Mouse (Mus musculus) limb, embryonic 11.5 days (tissue): ENCODE data around the gene Ric1. TPM values are rescaled to one million over a fixed set of nuclear protein-coding genes. Genes with fewer than 3 reads are reported as not detected.
"Not testable (repeated sequence)": the region's sequence is repeated elsewhere in the genome, so short reads cannot be mapped to it uniquely, and the experiment has no call there.

Experiments used
- ATAC-seq: fragments of 200-750 bp; cut with Nextera tagmentation; 2 replicates; pipeline ENCODE4 v1.8.0; 2017; ENCODE audit warnings: low read depth; ENCODE audit not compliant: insufficient number of reproducible peaks, low FRiP score, low TSS enrichment
- DNase-seq: peaks from one replicate; pipeline ENCODE4 v3.0.0-alpha.2; 2015; ENCODE audit warnings: low spot score
- H3K27ac ChIP-seq: fragments of 300-500 bp; sonication (generic); replicated peaks from 2 replicates; pipeline ENCODE4 v1.5.1; 2014; ENCODE audit warnings: low read depth, mild to moderate bottlenecking, low read length
- H3K27me3 ChIP-seq: fragments of 300-500 bp; sonication (generic); 2 replicates; pipeline ENCODE4 v1.6.1; 2014; ENCODE audit warnings: mild to moderate bottlenecking, low read length, mixed read lengths; ENCODE audit not compliant: control insufficient read depth, insufficient read depth
- H3K36me3 ChIP-seq: fragments of 300-500 bp; sonication (generic); 2 replicates; pipeline ENCODE4 v1.6.1; 2014; ENCODE audit warnings: mild to moderate bottlenecking, low read length, moderate library complexity, mixed read lengths; ENCODE audit not compliant: control insufficient read depth, insufficient read depth
- H3K4me1 ChIP-seq: fragments of 300-500 bp; sonication (generic); 2 replicates; pipeline ENCODE4 v1.6.1; 2014; ENCODE audit warnings: low read length, mixed read lengths; ENCODE audit not compliant: control insufficient read depth, insufficient read depth
- H3K4me2 ChIP-seq: fragments of 300-500 bp; sonication (generic); 2 replicates; pipeline ENCODE4 v1.6.1; 2014; ENCODE audit warnings: low read depth, mild to moderate bottlenecking, moderate library complexity; ENCODE audit not compliant: severe bottlenecking
- H3K4me3 ChIP-seq: fragments of 300-500 bp; sonication (generic); 2 replicates; pipeline ENCODE4 v1.5.1; 2014; ENCODE audit warnings: low read depth, low read length
- H3K9ac ChIP-seq: fragments of 300-500 bp; sonication (generic); 2 replicates; pipeline ENCODE4 v1.6.1; 2014; ENCODE audit warnings: mild to moderate bottlenecking, low read length
- H3K9me3 ChIP-seq: fragments of 300-500 bp; sonication (generic); 2 replicates; pipeline ENCODE4 v1.6.1; 2016; ENCODE audit warnings: low read length; ENCODE audit not compliant: control insufficient read depth
- WGBS: fragments of 180-500 bp; shearing (Covaris S2); extraction: QIAGEN DNeasy Blood & Tissue Kit; methylation state at CpG from one replicate; pipeline ENCODE4 v1.1.7; 2014; 5-methylcytosine and 5-hydroxymethylcytosine counted together
- polyA plus RNA-seq: library from polyadenylated mRNA; unstranded; fragments of >200 nt; fragmentation: Nextera tagmentation; extraction: Ambion mirVana; gene quantifications from 2 replicates; pipeline ENCODE4 v1.2.1, GENCODE M21; 2014

The Ric1 gene
- polyA plus RNA-seq, 1 experiment from 2014 or later: 21.9 TPM

GRCm38 (mm10) chr19:29551980-29552379, 29.9 kb downstream of the Ric1 start:
- not testable (repeated sequence) for H3K4me1 ChIP-seq, H3K4me3 ChIP-seq, H3K9ac ChIP-seq, H3K27ac ChIP-seq, ATAC-seq, DNase-seq, H3K27me3 ChIP-seq, H3K36me3 ChIP-seq, H3K4me2 ChIP-seq, H3K9me3 ChIP-seq
- WGBS: 97% methylated on average over 1 of the region's 1 CpGs

DNA sequence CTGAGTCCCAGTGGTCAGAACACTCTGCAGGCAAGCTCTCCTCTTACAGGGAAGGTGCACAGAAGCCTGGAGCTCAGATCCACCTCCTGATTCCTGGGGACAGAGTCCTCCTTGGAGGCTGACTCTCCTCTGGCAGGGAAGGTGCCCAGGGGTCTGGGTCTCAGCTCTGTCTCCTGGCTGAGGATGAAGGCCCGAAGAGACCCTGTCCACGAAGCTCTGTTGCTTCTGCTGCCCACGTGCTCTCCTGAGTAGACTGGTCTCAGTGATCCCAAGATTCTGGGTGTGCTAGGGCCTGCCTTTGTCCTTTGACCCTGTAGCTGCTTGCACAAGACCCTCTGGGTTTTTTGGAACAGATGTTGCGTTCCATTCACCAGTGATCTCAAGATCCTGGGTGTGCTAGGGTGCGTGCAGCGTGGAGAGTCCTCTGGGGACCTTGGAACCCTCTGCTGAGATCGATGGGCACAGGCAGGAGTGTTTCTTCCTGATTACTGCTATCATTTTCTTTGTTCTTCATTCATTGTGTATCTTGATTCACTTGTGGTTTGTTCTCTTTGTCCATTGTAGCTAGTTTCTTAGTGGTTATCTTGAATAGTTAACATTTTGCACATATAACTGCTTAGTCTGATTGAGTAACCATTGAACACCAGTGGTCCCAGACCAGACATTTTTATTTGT, 35.2 kb downstream of the Ric1 start:
- not testable (repeated sequence) for DNase-seq

GRCm38 (mm10) chr19:29562166-29562565, 40.1 kb downstream of the Ric1 start:
- Histone ChIP-seq H3K4me3 (no peak overlapping the region), H3K4me1 (no peaks in the 10 kb centered on the region), H3K9ac (no peak overlapping the region), H3K36me3 (0 out of 2 replicates have a peak, but pooled peaks cover 2% of the 10 kb centered on the region), H3K27me3 (no peaks in the 10 kb centered on the region), H3K27ac (no peak overlapping the region), H3K4me2 (no peak overlapping the region), H3K9me3 (no peaks in the 10 kb centered on the region)
- ATAC-seq (no peak), DNase-seq (no peak)
- 85% methylated on average over 4 of the region's 4 CpGs for WGBS

More for the DNA sequence above, 35.2 kb downstream of the Ric1 start:
- not testable (repeated sequence) for H3K4me3 ChIP-seq, H3K4me2 ChIP-seq, H3K36me3 ChIP-seq, H3K27me3 ChIP-seq, H3K27ac ChIP-seq, H3K9me3 ChIP-seq, H3K9ac ChIP-seq, ATAC-seq, H3K4me1 ChIP-seq
- 93% methylated on average over 7 of the region's 7 CpGs for WGBS

DNA sequence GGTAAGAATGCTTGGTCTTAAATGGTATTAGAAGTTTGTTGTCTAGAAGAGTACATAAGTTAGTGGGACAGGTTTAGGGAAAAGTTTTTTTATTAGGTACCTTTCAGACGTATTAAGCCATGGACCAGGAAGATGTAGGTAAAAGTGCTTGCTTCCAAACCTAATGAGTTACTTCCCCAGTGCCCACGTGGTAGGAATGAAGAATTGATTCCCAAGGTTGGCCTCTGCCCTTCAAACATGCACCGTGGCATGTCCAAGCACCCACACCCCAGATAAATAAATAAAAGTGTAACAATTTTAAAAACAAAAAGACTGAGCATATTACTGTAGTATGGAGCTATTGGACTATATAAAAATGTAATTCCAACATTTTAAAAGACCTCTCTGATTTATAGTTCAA, 40.5 kb downstream of the Ric1 start:
- no peak for ATAC-seq
- no peak overlapping the region for H3K27ac ChIP-seq
- no peaks in the 10 kb centered on the region for H3K9me3 ChIP-seq
- 69% methylated on average over 3 of the region's 3 CpGs for WGBS
- H3K4me2 ChIP-seq: no peak overlapping the region
- 0 out of 2 replicates have a peak, but pooled peaks cover 2% of the 10 kb centered on the region for H3K36me3 ChIP-seq
- no peaks in the 10 kb centered on the region for H3K27me3 ChIP-seq
- no peak overlapping the region for H3K9ac ChIP-seq
- H3K4me1 ChIP-seq: no peaks in the 10 kb centered on the region
- no peak overlapping the region for H3K4me3 ChIP-seq
- DNase-seq: no peak

- H3K27ac ChIP-seq: no peak overlapping the region
These were observed 41.2 kb downstream of the Ric1 start for GRCm38 (mm10) chr19:29563258-29563779.

GRCm38 (mm10) chr19:29566512-29566911, 44.4 kb downstream of the Ric1 start:
- peaks cover 9% of the 10 kb centered on the region for H3K36me3 ChIP-seq
- H3K9ac ChIP-seq: no peak overlapping the region
- no peaks in the 10 kb centered on the region for H3K27me3 ChIP-seq
- no peak overlapping the region for H3K4me2 ChIP-seq
- no peak overlapping the region for H3K27ac ChIP-seq
- no peak for ATAC-seq
- H3K4me3 ChIP-seq: no peak overlapping the region
- DNase-seq: no peak
- no peaks in the 10 kb centered on the region for H3K4me1 ChIP-seq
- no peaks in the 10 kb centered on the region for H3K9me3 ChIP-seq
- WGBS: 93% methylated on average over 1 of the region's 1 CpGs

More at GRCm38 (mm10) chr19:29563258-29563779, 41.2 kb downstream of the Ric1 start:
- no peak overlapping the region for H3K9ac ChIP-seq
- no peak overlapping the region for H3K4me3 ChIP-seq
- H3K27me3 ChIP-seq: no peaks in the 10 kb centered on the region
- ATAC-seq: no peak
- H3K4me2 ChIP-seq: no peak overlapping the region
- H3K36me3 ChIP-seq: 0 out of 2 replicates have a peak, but pooled peaks cover 2% of the 10 kb centered on the region
- no peaks in the 10 kb centered on the region for H3K9me3 ChIP-seq
- peak; percentile 67 for DNase-seq
- 66% methylated on average over 7 of the region's 7 CpGs for WGBS
- no peaks in the 10 kb centered on the region for H3K4me1 ChIP-seq

DNA sequence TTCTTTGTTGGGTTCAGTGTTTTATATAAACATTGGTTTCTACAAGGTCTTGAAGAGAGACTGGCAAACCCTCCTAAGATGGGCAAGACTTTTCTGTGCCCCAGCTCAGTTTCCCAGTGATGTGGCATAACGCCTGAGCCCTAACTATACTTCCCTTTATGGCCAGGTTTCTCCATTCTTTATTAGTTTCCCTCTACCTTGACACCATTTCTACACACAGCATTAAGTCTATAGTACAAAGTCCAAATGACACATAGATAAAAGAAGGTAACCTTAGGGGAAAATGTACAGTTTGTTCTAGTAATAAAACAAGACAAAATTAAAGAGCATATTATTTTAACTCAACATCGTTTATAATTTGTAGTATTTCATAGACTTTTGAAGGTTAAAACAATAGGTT, 60.4 kb downstream of the Ric1 start:
- no peak for ATAC-seq
- Histone ChIP-seq H3K9me3 (no peaks in the 10 kb centered on the region), H3K27ac (no peak overlapping the region), H3K27me3 (no peaks in the 10 kb centered on the region), H3K4me1 (no peaks in the 10 kb centered on the region), H3K4me3 (no peak overlapping the region), H3K4me2 (no peak overlapping the region), H3K9ac (no peak overlapping the region), H3K36me3 (peaks cover 5% of the 10 kb centered on the region; the same call in 1 of the 2 replicates)
- no peak for DNase-seq
- 95% methylated on average over 2 of the region's 2 CpGs for WGBS

DNA sequence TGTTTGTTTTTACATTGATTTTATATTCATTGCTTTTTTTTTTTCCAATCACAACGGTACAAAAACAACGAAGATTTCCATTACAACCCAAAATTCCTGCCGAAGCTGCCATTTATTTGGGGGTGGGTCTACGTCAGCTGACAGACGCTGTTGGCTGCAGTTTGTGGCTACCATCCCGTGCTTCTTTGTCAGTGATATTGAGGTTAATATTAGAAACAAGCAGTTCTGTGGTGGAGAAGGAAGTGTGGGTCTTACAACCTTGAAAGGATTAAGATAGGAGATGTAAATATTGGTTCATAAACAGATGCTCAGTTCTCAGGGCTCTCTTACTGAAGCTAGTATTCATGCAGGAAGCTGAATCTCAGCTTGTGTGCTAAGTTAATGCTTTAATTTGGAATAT, 61.7 kb downstream of the Ric1 start:
- Histone ChIP-seq H3K4me3 (no peak overlapping the region), H3K9ac (no peak overlapping the region), H3K4me1 (no peaks in the 10 kb centered on the region), H3K36me3 (peaks cover 12% of the 10 kb centered on the region; the same call in 1 of the 2 replicates), H3K4me2 (no peak overlapping the region), H3K27ac (no peak overlapping the region), H3K9me3 (no peaks in the 10 kb centered on the region), H3K27me3 (no peaks in the 10 kb centered on the region)
- ATAC-seq (no peak), DNase-seq (no peak)
- 94% methylated on average over 6 of the region's 6 CpGs for WGBS
